Comparison of ENCODE assay signal across 10 mouse cellular contexts in genomic region chr4:57569711-57570110, GRCm38 (mm10). TPM values are rescaled to one million over a fixed set of nuclear protein-coding genes. Genes with fewer than 3 reads are reported as not detected.
A peak's percentile ranks its signal among the peaks of the same experiment; 100 is the strongest.
DNase-seq lines count a peak whose midpoint lies in the region; ATAC-seq and TF ChIP-seq lines count a peak whose summit lies in the region.
"Had no signal": no experiment of that assay in that cellular context is flagged by ENCODE, and none has a peak within 500 bp of the region (broad histone marks: within the 10 kb centered on the region; RNA-seq: fewer than 3 reads in every experiment).

No protein-coding gene starts in this region.

- H3K9ac ChIP-seq in neural tube, embryonic 13.5 days, result no peak overlapping the region
- H3K9ac ChIP-seq in heart, embryonic 15.5 days, result peak overlapping the region; percentile 79
- H3K9ac ChIP-seq in limb, embryonic 13.5 days, result peak overlapping the region; percentile 73
- H3K9ac ChIP-seq: liver, embryonic 15.5 days had no signal

- no peak overlapping the region for H3K27ac ChIP-seq in neural tube, embryonic 13.5 days (replicated peaks)
- peak overlapping the region; percentile 98 for H3K27ac ChIP-seq in heart, embryonic 15.5 days
- H3K27ac ChIP-seq in limb, embryonic 13.5 days, result peak overlapping the region; percentile 95; the same call in 1 of the 2 replicates
- H3K27ac ChIP-seq in cerebellum, adult 2 months (ENCODE audit: insufficient read depth, low read length), result no peak overlapping the region
- H3K27ac ChIP-seq: kidney, postnatal 0 days; liver, embryonic 15.5 days had no signal

- TF ChIP-seq POLR2A in cerebellum, adult 2 months (IDR thresholded peaks at IDR 0.05; ENCODE audit: borderline replicate concordance, insufficient read depth, low read length), result no peak

- no peaks in the 10 kb centered on the region for H3K9me3 ChIP-seq in neural tube, embryonic 13.5 days
- no peaks in the 10 kb centered on the region for H3K9me3 ChIP-seq in heart, embryonic 15.5 days (replicated peaks)
- no peaks in the 10 kb centered on the region for H3K9me3 ChIP-seq in limb, embryonic 13.5 days
- H3K9me3 ChIP-seq: liver, embryonic 15.5 days had no signal

- peaks cover 24% of the 10 kb centered on the region for H3K27me3 ChIP-seq in neural tube, embryonic 13.5 days
- no peaks in the 10 kb centered on the region for H3K27me3 ChIP-seq in heart, embryonic 15.5 days
- H3K27me3 ChIP-seq in limb, embryonic 13.5 days, result no peaks in the 10 kb centered on the region
- no peaks in the 10 kb centered on the region for H3K27me3 ChIP-seq in cerebellum, adult 2 months (ENCODE audit: control insufficient read depth, insufficient read depth, low read length)

- WGBS in neural tube, embryonic 13.5 days, result 70% methylated on average over 6 of the region's 6 CpGs
- 22% methylated on average over 6 of the region's 6 CpGs for WGBS in heart, embryonic 15.5 days
- 59% methylated on average over 6 of the region's 6 CpGs for WGBS in limb, embryonic 13.5 days
- WGBS in cerebellum, adult 2 months, result 53% methylated on average over 6 of the region's 6 CpGs

- H3K36me3 ChIP-seq in neural tube, embryonic 13.5 days, result no peaks in the 10 kb centered on the region
- no peaks in the 10 kb centered on the region for H3K36me3 ChIP-seq in heart, embryonic 15.5 days
- 0 out of 2 replicates have a peak, but pooled peaks cover 3% of the 10 kb centered on the region for H3K36me3 ChIP-seq in limb, embryonic 13.5 days
- H3K36me3 ChIP-seq: liver, embryonic 15.5 days had no signal

- H3K4me2 ChIP-seq in neural tube, embryonic 13.5 days, result peak overlapping the region; percentile 75
- peak overlapping the region; percentile 77 for H3K4me2 ChIP-seq in heart, embryonic 15.5 days
- H3K4me2 ChIP-seq in limb, embryonic 13.5 days (replicated peaks), result peak overlapping the region; percentile 85
- H3K4me2 ChIP-seq: liver, embryonic 15.5 days had no signal

- no peak for TF ChIP-seq CTCF in cerebellum, adult 2 months (IDR thresholded peaks at IDR 0.05; ENCODE audit: borderline replicate concordance, insufficient read depth, low read depth, low read length)

- ATAC-seq in neural tube, embryonic 13.5 days (ENCODE audit: low read depth), result no peak
- peak; percentile 57 for ATAC-seq in heart, embryonic 15.5 days (replicated peaks; ENCODE audit: insufficient number of reproducible peaks, insufficient read depth, low FRiP score, low read depth)
- 0 out of 2 replicates have a peak, but pooled peaks have one; percentile 12 for ATAC-seq in limb, embryonic 13.5 days (ENCODE audit: low FRiP score, low read depth)

- peaks cover 16% of the 10 kb centered on the region for H3K4me1 ChIP-seq in neural tube, embryonic 13.5 days (replicated peaks)
- peaks cover 65% of the 10 kb centered on the region for H3K4me1 ChIP-seq in heart, embryonic 15.5 days (replicated peaks)
- peaks cover 52% of the 10 kb centered on the region for H3K4me1 ChIP-seq in limb, embryonic 13.5 days
- no peaks in the 10 kb centered on the region for H3K4me1 ChIP-seq in cerebellum, adult 2 months (ENCODE audit: control insufficient read depth, insufficient read depth, low read length)
- H3K4me1 ChIP-seq: liver, embryonic 15.5 days had no signal

- DNase-seq in neural tube, embryonic 10.5 days (ENCODE audit: extremely low spot score, low spot score), result no peak
- DNase-seq in cerebellum, adult 2 months, result no peak
- DNase-seq in right cerebral cortex, postnatal 14 days, result no peak
- no peak for DNase-seq in embryo, embryonic 10.5 days (ENCODE audit: low spot score)
- DNase-seq: cerebellum, adult 11 months had no signal

- H3K4me3 ChIP-seq in neural tube, embryonic 13.5 days, result no peak overlapping the region
- H3K4me3 ChIP-seq in heart, embryonic 15.5 days, result peak overlapping the region; percentile 73
- H3K4me3 ChIP-seq in limb, embryonic 13.5 days, result peak overlapping the region; percentile 66
- H3K4me3 ChIP-seq in cerebellum, adult 2 months (replicated peaks; ENCODE audit: insufficient read depth, low read depth, low read length), result no peak overlapping the region
- H3K4me3 ChIP-seq: liver, embryonic 15.5 days had no signal

RNA-seq across cellular contexts. Expression of gene Pakap, which starts 1.7 kb away (rescaled TPM):
- polyA plus RNA-seq in neural tube, embryonic 13.5 days (2015; fragmentation: Nextera tagmentation; extraction: Ambion mirVana), result 9.1 and 11.1 TPM in 2 replicates
- 57.1 and 57.8 TPM in 2 replicates for polyA plus RNA-seq in heart, embryonic 15.5 days (2015; fragmentation: Nextera tagmentation; extraction: Ambion mirVana)
- polyA plus RNA-seq in limb, embryonic 13.5 days (2015; fragmentation: Nextera tagmentation; extraction: Ambion mirVana), result 32.6 and 34.5 TPM in 2 replicates
- polyA plus RNA-seq in cerebellum, adult 2 months (2012; rRNA removed), result 4.1 and 6.3 TPM in 2 replicates

Comparison
In these comparisons a context has a peak if more than half of its experiments do, and no peak if none do; other contexts are left out.
1. H3K27ac ChIP-seq: peak in heart, embryonic 15.5 days (single experiment) and limb, embryonic 13.5 days (single experiment); none in neural tube, embryonic 13.5 days (single experiment) and cerebellum, adult 2 months (single experiment).
2. H3K4me3 ChIP-seq: peak in heart, embryonic 15.5 days (single experiment) and limb, embryonic 13.5 days (single experiment); none in neural tube, embryonic 13.5 days (single experiment) and cerebellum, adult 2 months (single experiment).
3. Peak in every context shown above with its lines, with median percentiles within 50 percentile points of each other: H3K4me2 ChIP-seq.